In genomic region chr6:54283299-54283698, GRCm38 (mm10) we compare ENCODE assay signal across 16 mouse cellular contexts.
"Had no signal": no experiment of that assay in that cellular context is flagged by ENCODE, and none has a peak within 500 bp of the region (broad histone marks: within the 10 kb centered on the region; RNA-seq: fewer than 3 reads in every experiment).

No protein-coding gene starts in this region.

- H3K4me3 ChIP-seq: limb, embryonic 15.5 days; liver, embryonic 12.5 days; midbrain, embryonic 13.5 days; myocyte; neural tube, embryonic 13.5 days had no signal

- H3K36me3 ChIP-seq: limb, embryonic 15.5 days; liver, embryonic 12.5 days; midbrain, embryonic 13.5 days; neural tube, embryonic 13.5 days had no signal

- DNase-seq: kidney, adult 9 months; kidney, postnatal 36 days; layer of hippocampus, adult 9-11 months; layer of hippocampus, postnatal 36 days; lung, embryonic 14.5 days; lung, postnatal 10 days; lung, postnatal 4 days; retina, postnatal 1 day; thymus, adult 18-20 months had no signal

- H3K27me3 ChIP-seq: limb, embryonic 15.5 days; liver, embryonic 12.5 days; midbrain, embryonic 13.5 days; neural tube, embryonic 13.5 days had no signal

- H3K4me2 ChIP-seq: limb, embryonic 15.5 days; liver, embryonic 12.5 days; lung, embryonic 14.5 days; midbrain, embryonic 13.5 days; neural tube, embryonic 13.5 days had no signal

- H3K9me3 ChIP-seq: limb, embryonic 15.5 days; liver, embryonic 12.5 days; midbrain, embryonic 13.5 days; neural tube, embryonic 13.5 days had no signal

- ATAC-seq: intestine, postnatal 0 days; liver, embryonic 12.5 days; midbrain, embryonic 13.5 days had no signal

- H3K27ac ChIP-seq: kidney, postnatal 0 days; limb, embryonic 15.5 days; liver, embryonic 12.5 days; midbrain, embryonic 13.5 days; neural tube, embryonic 13.5 days had no signal

- H3K9ac ChIP-seq: limb, embryonic 15.5 days; liver, embryonic 12.5 days; lung, embryonic 14.5 days; midbrain, embryonic 13.5 days; neural tube, embryonic 13.5 days had no signal
